Mouse (Mus musculus) intestine, postnatal 0 days (tissue): ENCODE measurements around the gene D430041D05Rik. TPM values are rescaled to one million over a fixed set of nuclear protein-coding genes. Genes with fewer than 3 reads are reported as not detected.

Source experiments
- ATAC-seq: fragments of 200-750 bp; cut with Nextera tagmentation; 2 replicates; pipeline ENCODE4 v1.8.0; 2017; ENCODE audit warnings: mild to moderate bottlenecking, moderate TSS enrichment, moderate library complexity
- H3K27ac ChIP-seq: fragments of 300-500 bp; sonication (generic); 2 replicates; pipeline ENCODE4 v1.5.1; 2014; ENCODE audit warnings: mild to moderate bottlenecking, low read depth, low read length, moderate library complexity
- H3K27me3 ChIP-seq: fragments of 300-500 bp; sonication (generic); replicated peaks from 2 replicates; pipeline ENCODE4 v1.6.1; 2014; ENCODE audit warnings: low read length, mixed read lengths; ENCODE audit not compliant: control insufficient read depth, insufficient read depth
- H3K36me3 ChIP-seq: fragments of 300-500 bp; sonication (generic); 2 replicates; pipeline ENCODE4 v1.6.1; 2014; ENCODE audit warnings: mild to moderate bottlenecking, moderate library complexity; ENCODE audit not compliant: control insufficient read depth, insufficient read depth
- H3K4me1 ChIP-seq: fragments of 300-500 bp; sonication (generic); replicated peaks from 2 replicates; pipeline ENCODE4 v1.6.1; 2014; ENCODE audit warnings: antibody characterized with exemption, low read length, mixed read lengths; ENCODE audit not compliant: control insufficient read depth, insufficient read depth
- H3K4me2 ChIP-seq: fragments of 300-500 bp; sonication (generic); replicated peaks from 2 replicates; pipeline ENCODE4 v1.6.1; 2014; ENCODE audit warnings: low read depth, mild to moderate bottlenecking, moderate library complexity
- H3K4me3 ChIP-seq: fragments of 300-500 bp; sonication (generic); 2 replicates; pipeline ENCODE4 v1.5.1; 2014; ENCODE audit warnings: low read depth, low read length
- H3K9ac ChIP-seq: fragments of 300-500 bp; sonication (generic); 2 replicates; pipeline ENCODE4 v1.6.1; 2014; ENCODE audit warnings: mild to moderate bottlenecking, low read depth, low read length
- H3K9me3 ChIP-seq: fragments of 300-500 bp; sonication (generic); 2 replicates; pipeline ENCODE4 v1.6.1; 2016; ENCODE audit warnings: mixed run types; ENCODE audit not compliant: control insufficient read depth
- CTCF ChIP-seq: sonication (generic); IDR thresholded peaks from 2 replicates; pipeline ENCODE4 v1.5.1; 2016; ENCODE audit warnings: low read depth, mild to moderate bottlenecking, control low read depth, antibody characterized with exemption, moderate library complexity
- WGBS: fragments of 180-500 bp; shearing (Covaris S2); extraction: QIAGEN DNeasy Blood & Tissue Kit; methylation state at CpG from one replicate; pipeline ENCODE4 v1.1.7; 2014; 5-methylcytosine and 5-hydroxymethylcytosine counted together
- polyA plus RNA-seq: library from polyadenylated mRNA; unstranded; fragments of >200 nt; fragmentation: Nextera tagmentation; extraction: Ambion mirVana; gene quantifications from 2 replicates; pipeline ENCODE4 v1.2.1, GENCODE M21; 2015

Gene D430041D05Rik
- polyA plus RNA-seq, 1 experiment from 2014 or later = 0.05 TPM

DNA sequence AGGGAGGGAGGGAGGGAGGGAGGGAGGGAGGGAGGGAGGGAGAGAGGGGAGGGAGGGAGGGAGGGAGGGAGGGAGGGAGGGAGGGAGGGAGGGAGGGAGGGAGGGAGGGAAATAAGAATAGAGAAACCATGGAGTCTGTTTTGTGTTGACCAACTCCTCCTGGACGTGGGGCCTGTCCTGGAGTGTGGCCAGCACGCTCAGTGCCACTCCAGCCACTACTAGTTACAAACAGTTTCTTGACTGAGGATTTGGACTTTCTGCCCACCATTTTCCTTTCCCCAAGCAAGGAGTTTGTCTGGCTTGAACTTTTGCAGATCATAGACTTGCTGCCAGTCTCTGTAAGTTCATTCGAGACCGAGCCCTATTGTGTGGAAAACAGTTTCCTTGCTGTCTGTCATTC is 37.4 kb upstream of the D430041D05Rik start:
- no peak overlapping the region for H3K4me2 ChIP-seq
- H3K27me3 ChIP-seq = no peaks in the 10 kb centered on the region
- 80% methylated on average over 4 of the region's 4 CpGs for WGBS
- no peaks in the 10 kb centered on the region for H3K9me3 ChIP-seq
- H3K4me3 ChIP-seq = no peak overlapping the region
- H3K27ac ChIP-seq = no peak overlapping the region
- 0 out of 2 replicates have a peak, but pooled peaks cover under 1% of the 10 kb centered on the region for H3K36me3 ChIP-seq
- H3K9ac ChIP-seq = no peak overlapping the region
- no peak for ATAC-seq
- TF ChIP-seq CTCF = no peak
- H3K4me1 ChIP-seq = no peaks in the 10 kb centered on the region

DNA sequence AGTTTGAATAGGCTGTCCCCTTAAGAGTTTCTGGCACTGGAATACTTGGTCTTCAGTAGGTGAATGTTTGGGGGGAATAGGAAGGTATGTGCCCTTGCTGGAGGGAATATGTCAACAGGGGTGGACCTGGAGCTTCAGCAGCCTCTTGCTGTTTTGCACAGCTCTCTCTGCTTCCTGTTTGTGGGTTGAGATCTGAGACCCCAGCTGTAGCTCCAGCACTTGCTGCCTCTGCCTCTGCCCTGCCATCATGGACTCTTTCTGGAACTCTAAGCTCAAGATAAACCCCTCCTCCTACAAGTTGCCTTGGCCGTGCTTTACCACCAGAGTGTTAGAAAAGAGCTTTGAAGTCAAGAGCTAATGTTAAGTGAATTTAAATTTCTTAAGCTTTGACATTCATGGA is 35.2 kb upstream of the D430041D05Rik start:
- H3K9ac ChIP-seq = no peak overlapping the region
- no peaks in the 10 kb centered on the region for H3K9me3 ChIP-seq
- no peak overlapping the region for H3K4me2 ChIP-seq
- peaks cover 16% of the 10 kb centered on the region for H3K36me3 ChIP-seq
- no peaks in the 10 kb centered on the region for H3K27me3 ChIP-seq
- H3K4me3 ChIP-seq = no peak overlapping the region
- 63% methylated on average over 1 of the region's 1 CpGs for WGBS
- no peak for TF ChIP-seq CTCF
- H3K27ac ChIP-seq = no peak overlapping the region
- ATAC-seq = no peak
- no peaks in the 10 kb centered on the region for H3K4me1 ChIP-seq

- Histone ChIP-seq H3K27ac (no peak overlapping the region), H3K9ac (no peak overlapping the region), H3K36me3 (peaks cover 24% of the 10 kb centered on the region), H3K4me2 (no peak overlapping the region), H3K4me3 (no peak overlapping the region), H3K4me1 (no peaks in the 10 kb centered on the region), H3K27me3 (no peaks in the 10 kb centered on the region), H3K9me3 (no peaks in the 10 kb centered on the region)
- peak; percentile 67 for ATAC-seq
- WGBS = 19% methylated on average over 2 of the region's 2 CpGs
- peak; percentile 92 for TF ChIP-seq CTCF
These were observed 34.0 kb upstream of the D430041D05Rik start for GRCm38 (mm10) chr2:104444776-104445175.

DNA sequence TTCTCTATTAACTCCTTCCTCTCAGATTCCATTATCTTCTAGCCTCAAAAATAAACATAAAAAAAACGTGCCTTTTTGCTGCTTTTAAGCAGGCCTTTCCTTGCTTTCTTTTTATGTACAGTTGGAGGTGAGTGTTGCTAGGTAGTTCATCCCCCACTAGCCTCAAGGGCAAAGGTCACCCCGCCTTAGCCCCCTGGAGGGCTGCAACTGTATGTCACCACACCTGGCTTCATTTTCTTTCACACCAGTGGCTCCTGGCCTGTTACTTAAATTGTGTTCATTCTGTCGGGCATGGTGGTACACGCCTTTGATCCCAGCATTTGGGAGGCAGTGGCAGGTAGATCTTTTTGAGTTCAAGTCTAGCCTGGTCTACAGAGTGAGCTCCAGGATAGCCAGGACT is 31.5 kb upstream of the D430041D05Rik start:
- H3K27me3 ChIP-seq = no peaks in the 10 kb centered on the region
- no peak overlapping the region for H3K4me3 ChIP-seq
- H3K9me3 ChIP-seq = no peaks in the 10 kb centered on the region
- H3K9ac ChIP-seq = no peak overlapping the region
- TF ChIP-seq CTCF = no peak
- peaks cover 41% of the 10 kb centered on the region for H3K36me3 ChIP-seq
- no peaks in the 10 kb centered on the region for H3K4me1 ChIP-seq
- H3K27ac ChIP-seq = no peak overlapping the region
- no peak overlapping the region for H3K4me2 ChIP-seq
- ATAC-seq = no peak
- WGBS = 58% methylated on average over 4 of the region's 4 CpGs

GRCm38 (mm10) chr2:104436226-104436625 is 25.4 kb upstream of the D430041D05Rik start:
- no peaks in the 10 kb centered on the region for H3K27me3 ChIP-seq
- H3K4me1 ChIP-seq = no peaks in the 10 kb centered on the region
- TF ChIP-seq CTCF = no peak
- WGBS = 79% methylated on average over 3 of the region's 3 CpGs
- H3K36me3 ChIP-seq = peaks cover 70% of the 10 kb centered on the region
- H3K4me2 ChIP-seq = no peak overlapping the region
- no peaks in the 10 kb centered on the region for H3K9me3 ChIP-seq
- H3K4me3 ChIP-seq = no peak overlapping the region
- no peak for ATAC-seq
- no peak overlapping the region for H3K9ac ChIP-seq
- no peak overlapping the region for H3K27ac ChIP-seq

- no peak for ATAC-seq
- no peaks in the 10 kb centered on the region for H3K9me3 ChIP-seq
- no peak overlapping the region for H3K9ac ChIP-seq
- H3K4me2 ChIP-seq = no peak overlapping the region
- WGBS = 88% methylated on average over 6 of the region's 6 CpGs
- no peak for TF ChIP-seq CTCF
- no peak overlapping the region for H3K4me3 ChIP-seq
- no peak overlapping the region for H3K27ac ChIP-seq
- H3K27me3 ChIP-seq = no peaks in the 10 kb centered on the region
- H3K4me1 ChIP-seq = no peaks in the 10 kb centered on the region
- peaks cover 62% of the 10 kb centered on the region for H3K36me3 ChIP-seq
These were observed 20.3 kb upstream of the D430041D05Rik start for GRCm38 (mm10) chr2:104431067-104431466.

DNA sequence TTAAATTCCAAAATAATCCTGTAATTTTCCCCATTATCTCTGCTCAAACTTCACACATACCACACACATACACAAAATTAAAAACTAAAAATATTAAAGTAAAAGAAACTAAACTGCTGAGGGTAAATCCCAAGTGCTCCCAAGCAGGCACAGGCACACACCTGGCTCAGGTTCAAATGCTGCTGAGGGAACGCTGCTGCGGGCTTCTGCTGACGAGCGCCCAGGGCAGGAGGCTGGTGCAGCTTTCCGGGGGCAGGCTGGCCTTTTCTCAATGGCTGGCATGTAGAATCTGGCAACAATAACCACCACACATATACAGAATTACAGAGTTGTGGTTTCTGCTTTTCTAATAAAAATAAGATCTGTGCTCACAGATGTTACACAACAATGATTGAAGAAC is 19.8 kb upstream of the D430041D05Rik start:
- no peak overlapping the region for H3K4me3 ChIP-seq
- H3K4me2 ChIP-seq = no peak overlapping the region
- no peak for ATAC-seq
- H3K27ac ChIP-seq = no peak overlapping the region
- no peak overlapping the region for H3K9ac ChIP-seq
- H3K4me1 ChIP-seq = no peaks in the 10 kb centered on the region
- no peaks in the 10 kb centered on the region for H3K9me3 ChIP-seq
- H3K27me3 ChIP-seq = no peaks in the 10 kb centered on the region
- 89% methylated on average over 5 of the region's 5 CpGs for WGBS
- no peak for TF ChIP-seq CTCF
- peaks cover 57% of the 10 kb centered on the region for H3K36me3 ChIP-seq
